Mouse (Mus musculus): ENCODE measurements around the gene Zfp62. TPM values are rescaled to one million over a fixed set of nuclear protein-coding genes. Genes with fewer than 3 reads are reported as not detected.

Gene Zfp62
- total and polyA plus RNA-seq, 3 experiments = 16.7 to 132 (median 31.8) TPM

DNA sequence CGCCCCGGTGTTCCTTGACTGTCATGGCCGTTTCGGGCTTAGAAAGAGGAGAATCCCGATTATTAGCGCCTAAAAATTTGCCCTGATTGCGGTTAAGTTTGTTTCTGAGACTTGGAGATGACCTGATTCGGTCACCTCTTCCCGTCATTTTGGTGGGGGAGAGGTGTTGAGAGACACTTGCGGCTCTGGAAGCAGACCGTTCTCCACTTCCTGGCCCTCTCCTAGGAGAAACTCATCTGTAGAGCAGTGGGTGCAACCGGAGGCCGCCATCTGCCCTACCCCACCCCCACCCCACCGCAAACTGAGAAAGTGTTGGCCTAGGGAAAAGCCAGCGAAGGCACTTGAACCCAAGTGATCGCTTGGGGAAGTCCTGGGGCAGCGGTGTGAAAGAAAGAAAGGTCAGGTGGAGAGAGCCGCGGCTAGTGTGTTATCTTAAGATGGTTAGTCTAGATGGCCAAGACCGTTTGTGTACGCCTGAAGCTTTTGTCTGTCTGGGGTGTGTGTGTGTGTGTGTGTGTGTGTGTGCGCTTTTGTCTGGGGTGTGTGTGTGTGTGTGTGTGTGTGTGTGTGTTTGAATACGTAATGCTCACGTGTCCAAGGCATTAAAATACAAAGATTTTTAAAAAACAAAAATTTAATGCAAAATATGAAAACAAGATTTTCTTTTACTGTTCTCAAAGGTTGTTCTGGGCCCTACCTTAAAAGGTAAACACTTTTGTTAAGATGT, 842 bp downstream of the Zfp62 start (continued):
- TF ChIP-seq MYB (IDR thresholded peaks at IDR 0.05; ENCODE audit: low read depth, low read length) = no peak
- TF ChIP-seq USF1 (IDR thresholded peaks at IDR 0.05; ENCODE audit: low read depth, low read length) = peak; percentile 79
- TF ChIP-seq E2F4 (IDR thresholded peaks at IDR 0.05; ENCODE audit: borderline replicate concordance, low read depth, low read length) = no peak
- 0 out of 2 replicates have a peak, but pooled peaks have one; percentile 2 for TF ChIP-seq GATA1 (IDR thresholded peaks at IDR 0.05; ENCODE audit: low read depth, low read length)

DNA sequence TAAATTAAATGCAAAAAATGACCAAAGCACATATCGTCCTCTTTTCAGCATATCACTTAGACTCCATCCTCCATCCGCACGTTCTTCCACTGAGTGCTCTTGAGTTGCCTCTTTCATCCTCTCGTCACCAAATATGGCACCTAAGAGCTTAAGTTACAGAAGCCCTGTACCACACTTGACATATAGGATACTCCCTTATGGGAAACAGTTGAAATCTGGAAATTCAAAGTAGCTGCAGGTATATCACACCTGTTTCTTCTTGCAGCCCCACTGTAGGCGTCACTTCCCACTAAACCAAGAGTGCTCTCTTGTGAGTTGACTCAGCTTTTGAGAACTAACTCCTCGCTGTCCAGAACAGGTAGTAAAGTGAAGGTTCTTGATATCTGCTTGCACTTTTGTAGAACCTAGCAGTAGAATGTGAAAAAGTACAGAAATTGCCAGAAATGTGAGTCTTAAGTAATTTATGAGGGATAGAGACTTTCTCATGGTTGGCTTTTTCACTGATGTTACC, 2.0 kb downstream of the Zfp62 start:
- Histone ChIP-seq H3K36me3 (ENCODE audit: control insufficient read depth in 1 of 2, insufficient read depth in 2 of 2, low read length in 2 of 2) (peaks cover 15 to 56% of the 10 kb centered on the region in 2 experiments), H3K9ac (ENCODE audit: control insufficient read depth, low read depth, low read length, poor library complexity, severe bottlenecking) (peak overlapping the region; percentile 18; the same call in 1 of the 2 replicates), H3K4me3 (ENCODE audit: control insufficient read depth in 1 of 2, insufficient read depth in 1 of 2, low read depth in 2 of 2, low read length in 2 of 2) (no peak overlapping the region; a peak in 1 of 4 replicates), H3K27ac (ENCODE audit: control insufficient read depth, low read depth, low read length) (no peak overlapping the region), H3K9me3 (replicated peaks; ENCODE audit: insufficient read depth, low read length) (no peaks in the 10 kb centered on the region), H3K4me1 (ENCODE audit: control insufficient read depth in 1 of 2, insufficient read depth in 2 of 2, low read length in 2 of 2) (peaks cover 16 to 41% of the 10 kb centered on the region in 2 experiments), H3K27me3 (ENCODE audit: control insufficient read depth in 1 of 2, insufficient read depth in 2 of 2, low read length in 2 of 2) (no peaks in the 10 kb centered on the region), H3K79me2 (ENCODE audit: control insufficient read depth, insufficient read depth, low read length, poor library complexity) (peaks cover 57% of the 10 kb centered on the region)
- peak; percentile 15 for DNase-seq (ENCODE audit: low read depth, low spot score)
- TF ChIP-seq SIN3A (IDR thresholded peaks at IDR 0.05; ENCODE audit: low read length) = 0 out of 2 replicates have a peak, but pooled peaks have one; percentile 22
- no peak for TF ChIP-seq SMC3 (IDR thresholded peaks at IDR 0.05; ENCODE audit: low read depth, low read length)
- TF ChIP-seq MAX (IDR thresholded peaks at IDR 0.05; ENCODE audit: low read length) = no peak
- no peak for TF ChIP-seq CHD1 (IDR thresholded peaks at IDR 0.05; ENCODE audit: low read depth, low read length)
- TF ChIP-seq ZC3H11A (IDR thresholded peaks at IDR 0.05; ENCODE audit: low read depth, low read length) = no peak
- TF ChIP-seq ZMIZ1 (IDR thresholded peaks at IDR 0.05; ENCODE audit: low read depth, low read length) = no peak
- no peak for TF ChIP-seq TAL1 (IDR thresholded peaks at IDR 0.05; ENCODE audit: low read length)

DNA sequence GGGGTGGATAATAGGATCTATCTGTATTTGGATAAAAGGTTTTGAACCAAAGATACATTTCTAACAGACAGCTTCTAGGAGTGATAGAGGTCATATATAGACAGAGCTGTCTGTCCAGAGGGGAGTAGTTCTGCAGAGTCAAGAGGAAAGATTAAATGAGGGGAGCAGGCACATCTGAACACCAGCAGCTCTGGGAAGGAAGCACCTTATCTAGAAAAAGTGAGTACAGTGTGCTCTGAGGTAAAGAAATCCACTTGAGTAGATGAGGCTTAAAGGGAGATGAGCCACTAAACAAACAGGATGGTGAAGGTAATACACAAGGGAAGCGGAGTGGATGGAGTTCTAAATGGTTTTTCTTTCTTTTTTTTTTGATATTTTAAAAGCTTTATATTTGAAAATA, 4.4 kb downstream of the Zfp62 start:
- peaks cover 17 to 31% of the 10 kb centered on the region in 2 experiments for H3K4me1 ChIP-seq (ENCODE audit: control insufficient read depth in 1 of 2, insufficient read depth in 2 of 2, low read length in 2 of 2)
- H3K9ac ChIP-seq (ENCODE audit: control insufficient read depth, low read depth, low read length, poor library complexity, severe bottlenecking) = no peak overlapping the region
- no peaks in the 10 kb centered on the region for H3K9me3 ChIP-seq (replicated peaks; ENCODE audit: insufficient read depth, low read length)
- H3K27ac ChIP-seq (ENCODE audit: control insufficient read depth, low read depth, low read length) = no peak overlapping the region
- no peak overlapping the region for H3K4me3 ChIP-seq (ENCODE audit: control insufficient read depth in 1 of 2, insufficient read depth in 1 of 2, low read depth in 2 of 2, low read length in 2 of 2)
- peak; percentile 63 for DNase-seq (ENCODE audit: low read depth, low spot score)
- H3K27me3 ChIP-seq (ENCODE audit: control insufficient read depth in 1 of 2, insufficient read depth in 2 of 2, low read length in 2 of 2) = no peaks in the 10 kb centered on the region
- H3K36me3 ChIP-seq (ENCODE audit: control insufficient read depth in 1 of 2, insufficient read depth in 2 of 2, low read length in 2 of 2) = peaks cover 15 to 62% of the 10 kb centered on the region in 2 experiments
- peaks cover 68% of the 10 kb centered on the region for H3K79me2 ChIP-seq (ENCODE audit: control insufficient read depth, insufficient read depth, low read length, poor library complexity)
- no peak for TF ChIP-seq JUND (IDR thresholded peaks at IDR 0.05; ENCODE audit: low read depth, low read length)
- 0 out of 2 replicates have a peak, but pooled peaks have one; percentile 13 for TF ChIP-seq RCOR1 (IDR thresholded peaks at IDR 0.05; ENCODE audit: low read depth, low read length)
- TF ChIP-seq GABPA (IDR thresholded peaks at IDR 0.05; ENCODE audit: low read depth, low read length) = no peak
- TF ChIP-seq E2F4 (IDR thresholded peaks at IDR 0.05; ENCODE audit: borderline replicate concordance, low read depth, low read length) = no peak
- no peak for TF ChIP-seq ETS1 (IDR thresholded peaks at IDR 0.05; ENCODE audit: low read depth, low read length)
- no peak for TF ChIP-seq ZMIZ1 (IDR thresholded peaks at IDR 0.05; ENCODE audit: low read depth, low read length)
- no peak for TF ChIP-seq POLR2AphosphoS2 (IDR thresholded peaks at IDR 0.05; ENCODE audit: low read length)
- no peak for TF ChIP-seq USF2 (IDR thresholded peaks at IDR 0.05; ENCODE audit: borderline replicate concordance in 1 of 2, insufficient read depth in 1 of 2, low read depth in 1 of 2, low read length in 2 of 2)
- peak; percentile 60 for TF ChIP-seq GATA1 (IDR thresholded peaks at IDR 0.05; ENCODE audit: low read depth, low read length)
- TF ChIP-seq CHD1 (IDR thresholded peaks at IDR 0.05; ENCODE audit: low read depth, low read length) = 0 out of 2 replicates have a peak, but pooled peaks have one; percentile 25
- TF ChIP-seq ZNF384 (IDR thresholded peaks at IDR 0.05; ENCODE audit: low read depth, low read length) = no peak
- no peak for TF ChIP-seq RAD21 (IDR thresholded peaks at IDR 0.05; ENCODE audit: low read depth, low read length)
- TF ChIP-seq ZC3H11A (IDR thresholded peaks at IDR 0.05; ENCODE audit: low read depth, low read length) = no peak
- TF ChIP-seq CTCF (IDR thresholded peaks at IDR 0.05 in 2 of 3, conservative IDR thresholded peaks at IDR 0.05 in 1 of 3; ENCODE audit: control insufficient read depth in 1 of 3, insufficient read depth in 1 of 3, low read depth in 2 of 3, low read length in 3 of 3, poor library complexity in 1 of 3, severe bottlenecking in 1 of 3) = no peak
- no peak for TF ChIP-seq BHLHE40 (IDR thresholded peaks at IDR 0.05; ENCODE audit: borderline replicate concordance, low read depth, low read length)
- no peak for TF ChIP-seq HCFC1 (IDR thresholded peaks at IDR 0.05; ENCODE audit: low read depth, low read length)
- no peak for TF ChIP-seq NRF1 (IDR thresholded peaks at IDR 0.05; ENCODE audit: insufficient read depth, low read depth, low read length, poor library complexity, severe bottlenecking)
- 0 out of 2 replicates have a peak, but pooled peaks have one; percentile 5 for TF ChIP-seq TCF12 (IDR thresholded peaks at IDR 0.05; ENCODE audit: low read depth, low read length)
- TF ChIP-seq SMC3 (IDR thresholded peaks at IDR 0.05; ENCODE audit: low read depth, low read length) = no peak
- TF ChIP-seq ELF1 (IDR thresholded peaks at IDR 0.05; ENCODE audit: low read depth, low read length) = no peak
- no peak for TF ChIP-seq MAZ (IDR thresholded peaks at IDR 0.05; ENCODE audit: low read depth, low read length)
- no peak for TF ChIP-seq MYB (IDR thresholded peaks at IDR 0.05; ENCODE audit: low read depth, low read length)
